Mouse (Mus musculus): ENCODE measurements at regions not wholly inside any gene's neighbourhood (a gene's known extent, or its start where the extent isn't known, plus 50 kb on each side); places are given as distances from the start of the nearest gene placed in this dataset.

DNA sequence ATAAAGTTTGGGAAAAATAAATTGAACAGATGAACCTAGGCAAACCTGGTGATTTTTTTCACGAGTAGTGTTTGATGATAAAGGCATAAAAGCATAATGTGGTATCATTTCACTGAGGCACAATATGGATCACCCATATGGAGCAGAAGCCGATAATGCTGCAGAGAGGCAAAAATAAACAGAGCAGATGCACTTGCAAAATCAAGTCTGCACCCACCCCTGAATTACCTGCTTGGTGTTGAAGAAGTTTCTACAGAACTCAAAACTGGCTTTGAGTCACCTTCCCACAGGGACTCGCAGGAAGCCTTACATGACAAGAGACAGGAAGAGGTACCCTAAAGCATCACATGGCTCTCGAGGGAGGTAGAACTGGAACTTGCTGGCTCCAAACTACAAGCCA, 328.1 kb downstream of the Rnf144a start:
- Histone ChIP-seq H3K4me3 (replicated peaks; ENCODE audit: insufficient read depth, low read depth, low read length) (no peak overlapping the region), H3K27ac (ENCODE audit: insufficient read depth, low read length) (no peak overlapping the region), H3K27me3 (ENCODE audit: control insufficient read depth, insufficient read depth, low read length) (no peaks in the 10 kb centered on the region), H3K4me1 (ENCODE audit: control insufficient read depth, insufficient read depth, low read length) (peaks cover 11% of the 10 kb centered on the region; the same call in 1 of the 2 replicates)
- 91% methylated on average over 4 of the region's 4 CpGs for WGBS
- TF ChIP-seq CTCF (IDR thresholded peaks at IDR 0.05; ENCODE audit: borderline replicate concordance, insufficient read depth, low read depth, low read length), result no peak
- no peak for TF ChIP-seq POLR2A (IDR thresholded peaks at IDR 0.05; ENCODE audit: borderline replicate concordance, insufficient read depth, low read length)
- no peak for DNase-seq

DNA sequence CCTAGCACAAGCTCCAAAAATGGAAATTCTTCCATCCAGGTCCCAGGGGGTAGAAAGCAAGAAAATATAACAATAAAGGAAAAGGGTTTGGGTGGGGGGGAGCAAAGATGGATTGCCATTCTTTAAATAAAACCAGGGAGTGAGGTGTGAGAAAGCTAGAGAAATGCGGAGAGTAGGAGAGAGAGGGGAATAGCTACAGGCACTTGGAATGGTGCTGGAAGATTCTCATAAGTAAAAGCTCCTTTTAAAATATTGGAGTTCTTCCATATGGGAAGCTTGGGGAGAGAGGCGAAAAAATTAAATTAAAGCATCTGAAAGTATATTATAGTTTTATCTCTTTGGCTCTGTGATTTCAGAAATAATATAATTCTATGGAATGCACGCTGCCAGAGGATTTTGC, 328.6 kb downstream of the Rnf144a start:
- 95% methylated on average over 3 of the region's 3 CpGs for WGBS
- H3K4me1 ChIP-seq (ENCODE audit: control insufficient read depth, insufficient read depth, low read length), result peaks cover 10% of the 10 kb centered on the region; the same call in 1 of the 2 replicates
- no peak for DNase-seq
- no peak overlapping the region for H3K27ac ChIP-seq (ENCODE audit: insufficient read depth, low read length)
- H3K4me3 ChIP-seq (replicated peaks; ENCODE audit: insufficient read depth, low read depth, low read length), result no peak overlapping the region
- H3K27me3 ChIP-seq (ENCODE audit: control insufficient read depth, insufficient read depth, low read length), result no peaks in the 10 kb centered on the region
- TF ChIP-seq CTCF (IDR thresholded peaks at IDR 0.05; ENCODE audit: borderline replicate concordance, insufficient read depth, low read depth, low read length) (no peak), POLR2A (IDR thresholded peaks at IDR 0.05; ENCODE audit: borderline replicate concordance, insufficient read depth, low read length) (no peak)

DNA sequence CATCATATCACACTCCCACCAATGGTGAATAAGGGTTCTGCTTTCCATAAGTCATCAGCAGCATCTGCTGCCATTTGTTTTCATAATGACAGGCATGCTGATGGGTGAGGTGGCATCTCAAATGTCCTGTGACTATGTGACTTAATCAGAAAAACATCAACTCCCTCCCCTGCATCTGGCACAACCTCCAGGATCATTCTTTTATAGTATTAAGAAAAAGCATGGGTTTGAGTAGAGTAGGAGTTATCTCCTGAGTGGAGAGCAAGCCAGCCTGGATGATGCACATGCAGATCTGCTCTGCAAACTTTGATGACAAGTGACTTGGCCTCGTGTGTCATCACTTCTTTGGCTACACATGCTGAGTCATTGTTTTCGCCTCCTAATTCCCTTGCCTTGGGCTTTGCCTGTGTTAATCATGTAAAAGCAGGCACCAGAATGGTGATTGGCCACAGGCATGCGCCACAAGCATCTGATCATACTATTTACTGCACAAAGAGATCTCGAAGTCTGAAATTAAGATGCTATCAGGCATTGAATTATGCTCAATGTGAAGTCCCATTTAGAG, 335.9 kb downstream of the Rnf144a start:
- Histone ChIP-seq H3K27me3 (ENCODE audit: control insufficient read depth, insufficient read depth, low read length) (no peaks in the 10 kb centered on the region), H3K4me1 (ENCODE audit: control insufficient read depth, insufficient read depth, low read length) (no peaks in the 10 kb centered on the region), H3K27ac (ENCODE audit: insufficient read depth, low read length) (no peak overlapping the region), H3K4me3 (replicated peaks; ENCODE audit: insufficient read depth, low read depth, low read length) (no peak overlapping the region)
- TF ChIP-seq POLR2A (IDR thresholded peaks at IDR 0.05; ENCODE audit: borderline replicate concordance, insufficient read depth, low read length) (no peak), CTCF (IDR thresholded peaks at IDR 0.05; ENCODE audit: borderline replicate concordance, insufficient read depth, low read depth, low read length) (no peak)
- 85% methylated on average over 4 of the region's 4 CpGs for WGBS
- no peak for DNase-seq

DNA sequence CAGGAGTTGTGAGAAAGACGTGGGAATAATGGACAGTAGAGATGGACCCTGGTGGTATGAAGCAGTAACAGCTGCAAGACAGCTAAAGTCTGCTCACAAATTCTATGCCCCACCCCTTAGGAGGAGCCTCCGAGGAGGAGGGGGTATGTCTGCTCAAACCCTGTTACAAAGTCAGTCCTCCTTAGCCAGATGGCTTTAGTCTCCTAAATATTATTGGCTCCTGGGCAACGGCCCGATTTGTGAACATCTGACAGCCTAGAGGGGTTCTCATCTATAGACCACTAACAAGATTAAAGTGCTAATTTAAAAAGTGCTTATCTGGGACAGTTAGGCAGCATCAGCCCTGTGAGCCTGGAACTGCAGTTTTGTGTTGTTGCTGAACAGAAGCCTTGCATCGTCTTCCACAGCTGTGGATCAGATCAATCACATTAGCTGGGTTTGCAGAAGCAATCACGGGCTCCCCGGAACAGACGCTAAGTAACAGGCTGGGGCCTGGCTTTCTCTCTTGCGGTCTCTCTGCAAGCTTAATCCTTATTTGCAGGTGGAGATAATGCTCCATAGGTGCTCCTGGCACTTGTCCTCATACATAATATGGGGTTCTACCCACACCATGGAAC, 339.3 kb downstream of the Rnf144a start:
- H3K4me1 ChIP-seq (ENCODE audit: control insufficient read depth, insufficient read depth, low read length), result peaks cover 5% of the 10 kb centered on the region; the same call in 1 of the 2 replicates
- H3K27ac ChIP-seq (ENCODE audit: insufficient read depth, low read length), result no peak overlapping the region
- no peaks in the 10 kb centered on the region for H3K27me3 ChIP-seq (ENCODE audit: control insufficient read depth, insufficient read depth, low read length)
- TF ChIP-seq CTCF (IDR thresholded peaks at IDR 0.05; ENCODE audit: borderline replicate concordance, insufficient read depth, low read depth, low read length) (no peak), POLR2A (IDR thresholded peaks at IDR 0.05; ENCODE audit: borderline replicate concordance, insufficient read depth, low read length) (no peak)
- no peak overlapping the region for H3K4me3 ChIP-seq (replicated peaks; ENCODE audit: insufficient read depth, low read depth, low read length)
- WGBS, result 56% methylated on average over 9 of the region's 9 CpGs
- no peak for DNase-seq

DNA sequence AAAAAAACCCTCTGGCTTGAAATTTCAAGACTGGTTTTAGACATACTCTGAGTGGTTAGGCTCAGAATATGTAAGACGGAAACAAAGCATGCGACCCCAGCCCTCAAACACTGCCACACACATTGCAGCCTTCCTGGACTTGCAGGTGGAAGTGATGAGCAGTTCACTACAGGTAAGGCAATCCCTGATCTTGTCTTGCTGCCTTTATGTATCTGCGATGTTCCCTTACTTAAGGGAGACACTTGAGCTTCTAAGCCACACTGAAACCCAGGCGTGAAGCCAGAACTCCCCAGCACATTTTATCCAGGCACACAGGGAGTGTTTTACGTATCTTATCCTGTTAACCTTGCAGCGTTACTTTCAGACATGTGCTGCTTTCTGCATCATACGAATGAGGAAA, 342.9 kb downstream of the Rnf144a start:
- TF ChIP-seq CTCF (IDR thresholded peaks at IDR 0.05; ENCODE audit: borderline replicate concordance, insufficient read depth, low read depth, low read length) (no peak), POLR2A (IDR thresholded peaks at IDR 0.05; ENCODE audit: borderline replicate concordance, insufficient read depth, low read length) (no peak)
- DNase-seq, result peak; percentile 18 to 35
- Histone ChIP-seq H3K27me3 (ENCODE audit: control insufficient read depth, insufficient read depth, low read length) (no peaks in the 10 kb centered on the region), H3K4me3 (replicated peaks; ENCODE audit: insufficient read depth, low read depth, low read length) (no peak overlapping the region), H3K4me1 (ENCODE audit: control insufficient read depth, insufficient read depth, low read length) (peaks cover 9% of the 10 kb centered on the region), H3K27ac (ENCODE audit: insufficient read depth, low read length) (peak overlapping the region; percentile 1; the same call in 1 of the 2 replicates)
- 80% methylated on average over 7 of the region's 7 CpGs for WGBS

DNA sequence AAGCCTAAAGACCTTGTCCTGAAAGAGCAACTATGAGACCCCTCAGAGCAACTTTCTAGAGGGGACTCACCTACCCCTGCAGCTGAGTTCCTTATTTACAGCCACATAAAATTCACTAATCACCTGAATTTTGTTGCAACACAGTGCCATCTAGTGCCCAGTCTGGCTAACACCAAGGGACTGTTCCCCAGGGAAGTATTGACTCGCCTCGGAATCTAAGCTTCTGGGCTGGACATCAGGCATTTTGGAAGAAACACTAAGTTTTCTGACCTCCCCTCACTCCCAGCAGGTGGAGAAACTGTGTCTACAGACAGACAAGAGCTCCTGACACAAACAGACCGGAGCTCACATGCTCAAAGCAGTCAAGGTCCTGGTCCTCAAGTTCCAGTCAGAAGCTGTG, 343.4 kb downstream of the Rnf144a start:
- H3K27ac ChIP-seq (ENCODE audit: insufficient read depth, low read length), result no peak overlapping the region
- DNase-seq, result peak; percentile 75 to 80
- H3K4me3 ChIP-seq (replicated peaks; ENCODE audit: insufficient read depth, low read depth, low read length), result no peak overlapping the region
- H3K4me1 ChIP-seq (ENCODE audit: control insufficient read depth, insufficient read depth, low read length), result peaks cover 9% of the 10 kb centered on the region
- TF ChIP-seq CTCF (IDR thresholded peaks at IDR 0.05; ENCODE audit: borderline replicate concordance, insufficient read depth, low read depth, low read length) (peak; percentile 73; the same call in 1 of the 2 replicates), POLR2A (IDR thresholded peaks at IDR 0.05; ENCODE audit: borderline replicate concordance, insufficient read depth, low read length) (no peak)
- WGBS, result 3% methylated on average over 3 of the region's 3 CpGs
- no peaks in the 10 kb centered on the region for H3K27me3 ChIP-seq (ENCODE audit: control insufficient read depth, insufficient read depth, low read length)

DNA sequence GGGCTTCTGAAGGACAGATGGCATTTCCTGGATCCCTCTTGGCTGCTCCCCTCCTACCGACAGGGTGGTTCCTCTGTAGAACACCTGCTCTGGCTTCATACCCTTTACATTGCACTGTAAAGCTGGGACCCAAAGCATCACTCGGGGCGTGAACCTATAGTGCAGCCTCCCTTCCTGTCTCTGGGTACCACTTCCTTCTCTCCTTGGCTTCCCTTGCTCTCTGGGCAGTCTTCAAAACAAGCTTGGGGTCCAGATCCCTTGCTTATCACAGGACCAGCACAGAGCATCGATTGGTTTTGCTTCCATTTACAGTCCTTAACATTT, 346.4 kb downstream of the Rnf144a start:
- DNase-seq, result no peak
- 46% methylated on average over 4 of the region's 4 CpGs for WGBS
- no peaks in the 10 kb centered on the region for H3K27me3 ChIP-seq (ENCODE audit: control insufficient read depth, insufficient read depth, low read length)
- H3K27ac ChIP-seq (ENCODE audit: insufficient read depth, low read length), result no peak overlapping the region
- H3K4me1 ChIP-seq (ENCODE audit: control insufficient read depth, insufficient read depth, low read length), result peaks cover 9% of the 10 kb centered on the region
- TF ChIP-seq POLR2A (IDR thresholded peaks at IDR 0.05; ENCODE audit: borderline replicate concordance, insufficient read depth, low read length), result no peak
- no peak for TF ChIP-seq CTCF (IDR thresholded peaks at IDR 0.05; ENCODE audit: borderline replicate concordance, insufficient read depth, low read depth, low read length)
- no peak overlapping the region for H3K4me3 ChIP-seq (replicated peaks; ENCODE audit: insufficient read depth, low read depth, low read length)
